Mouse (Mus musculus) limb, embryonic 11.5 days (tissue): ENCODE measurements around the gene Gfra1. TPM values are rescaled to one million over a fixed set of nuclear protein-coding genes. Genes with fewer than 3 reads are reported as not detected.

Experiments used
- ATAC-seq: fragments of 200-750 bp; cut with Nextera tagmentation; 2 replicates; pipeline ENCODE4 v1.8.0; 2017; ENCODE audit warnings: low read depth; ENCODE audit not compliant: insufficient number of reproducible peaks, low FRiP score, low TSS enrichment
- DNase-seq: peaks from one replicate; pipeline ENCODE4 v3.0.0-alpha.2; 2015; ENCODE audit warnings: low spot score
- H3K27ac ChIP-seq: fragments of 300-500 bp; sonication (generic); replicated peaks from 2 replicates; pipeline ENCODE4 v1.5.1; 2014; ENCODE audit warnings: low read depth, mild to moderate bottlenecking, low read length
- H3K27me3 ChIP-seq: fragments of 300-500 bp; sonication (generic); 2 replicates; pipeline ENCODE4 v1.6.1; 2014; ENCODE audit warnings: mild to moderate bottlenecking, low read length, mixed read lengths; ENCODE audit not compliant: control insufficient read depth, insufficient read depth
- H3K36me3 ChIP-seq: fragments of 300-500 bp; sonication (generic); 2 replicates; pipeline ENCODE4 v1.6.1; 2014; ENCODE audit warnings: mild to moderate bottlenecking, low read length, moderate library complexity, mixed read lengths; ENCODE audit not compliant: control insufficient read depth, insufficient read depth
- H3K4me1 ChIP-seq: fragments of 300-500 bp; sonication (generic); 2 replicates; pipeline ENCODE4 v1.6.1; 2014; ENCODE audit warnings: low read length, mixed read lengths; ENCODE audit not compliant: control insufficient read depth, insufficient read depth
- H3K4me2 ChIP-seq: fragments of 300-500 bp; sonication (generic); 2 replicates; pipeline ENCODE4 v1.6.1; 2014; ENCODE audit warnings: low read depth, mild to moderate bottlenecking, moderate library complexity; ENCODE audit not compliant: severe bottlenecking
- H3K4me3 ChIP-seq: fragments of 300-500 bp; sonication (generic); 2 replicates; pipeline ENCODE4 v1.5.1; 2014; ENCODE audit warnings: low read depth, low read length
- H3K9ac ChIP-seq: fragments of 300-500 bp; sonication (generic); 2 replicates; pipeline ENCODE4 v1.6.1; 2014; ENCODE audit warnings: mild to moderate bottlenecking, low read length
- H3K9me3 ChIP-seq: fragments of 300-500 bp; sonication (generic); 2 replicates; pipeline ENCODE4 v1.6.1; 2016; ENCODE audit warnings: low read length; ENCODE audit not compliant: control insufficient read depth
- WGBS: fragments of 180-500 bp; shearing (Covaris S2); extraction: QIAGEN DNeasy Blood & Tissue Kit; methylation state at CpG from one replicate; pipeline ENCODE4 v1.1.7; 2014; 5-methylcytosine and 5-hydroxymethylcytosine counted together
- polyA plus RNA-seq: library from polyadenylated mRNA; unstranded; fragments of >200 nt; fragmentation: Nextera tagmentation; extraction: Ambion mirVana; gene quantifications from 2 replicates; pipeline ENCODE4 v1.2.1, GENCODE M21; 2014

The Gfra1 gene
- polyA plus RNA-seq, 1 experiment from 2014 or later, result 5.6 TPM

DNA sequence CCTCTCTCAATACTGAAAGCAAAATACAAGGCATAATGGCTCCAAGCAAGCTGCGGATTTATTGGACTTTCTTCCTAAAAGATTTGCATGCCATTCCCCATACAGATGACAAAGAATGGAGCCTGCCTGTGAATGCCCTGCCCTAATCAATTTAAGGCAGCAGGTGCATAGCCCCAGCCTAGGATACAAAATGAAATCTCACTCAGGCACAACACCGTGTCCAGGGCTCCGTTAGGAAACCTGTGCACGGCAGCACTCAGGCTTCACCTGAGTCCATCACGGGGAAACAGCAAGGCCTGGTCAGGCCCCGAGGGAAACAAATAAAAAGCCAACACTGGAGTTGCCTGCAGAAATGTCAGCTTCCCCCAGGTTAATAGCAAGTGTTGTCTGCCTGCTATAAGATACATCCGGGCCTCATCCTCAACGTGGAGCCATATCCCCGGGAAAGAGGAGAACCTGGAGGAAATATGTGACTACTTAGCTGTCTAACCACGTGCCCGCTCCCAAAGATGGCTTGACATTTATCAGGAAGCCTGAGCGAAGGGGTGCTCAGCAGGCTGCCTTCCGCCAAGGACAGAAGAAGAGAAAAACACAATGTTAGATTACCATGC lies 102.3 kb downstream of the Gfra1 start:
- no peaks in the 10 kb centered on the region for H3K27me3 ChIP-seq
- no peaks in the 10 kb centered on the region for H3K9me3 ChIP-seq

DNA sequence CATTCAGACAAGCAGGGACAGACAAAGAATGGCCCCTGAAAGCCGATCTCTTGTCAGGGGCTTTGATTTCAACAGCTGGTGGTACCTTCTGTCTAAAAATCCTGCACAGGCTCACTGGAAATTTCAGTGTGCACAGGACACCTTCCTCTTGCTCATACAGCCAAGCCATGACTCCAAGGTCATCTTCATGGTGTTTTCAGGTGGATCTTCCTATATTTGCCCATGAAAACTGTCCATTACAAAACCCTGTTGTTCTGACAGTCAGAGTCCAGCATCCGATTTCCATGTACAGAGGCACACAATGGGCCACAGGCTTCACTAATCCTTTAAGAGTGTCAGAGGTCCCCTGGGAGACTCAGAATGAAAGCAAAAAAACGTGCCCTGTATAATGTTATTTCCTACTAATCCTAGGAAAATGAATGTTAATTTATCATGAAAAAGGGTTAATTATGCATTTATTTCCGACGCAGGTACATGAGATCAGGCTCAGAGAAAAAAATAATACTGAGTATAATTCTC lies 105.8 kb downstream of the Gfra1 start:
- no peak for ATAC-seq
- H3K4me1 ChIP-seq, result peaks cover 17% of the 10 kb centered on the region
- H3K27ac ChIP-seq, result no peak overlapping the region
- no peaks in the 10 kb centered on the region for H3K27me3 ChIP-seq
- no peak overlapping the region for H3K4me2 ChIP-seq
- no peak for DNase-seq
- H3K4me3 ChIP-seq, result no peak overlapping the region
- no peak overlapping the region for H3K9ac ChIP-seq
- H3K36me3 ChIP-seq, result no peaks in the 10 kb centered on the region
- 62% methylated on average over 5 of the region's 5 CpGs for WGBS
- H3K9me3 ChIP-seq, result no peaks in the 10 kb centered on the region

More for the DNA sequence above, 102.3 kb downstream of the Gfra1 start:
- H3K4me2 ChIP-seq, result no peak overlapping the region
- no peak overlapping the region for H3K4me3 ChIP-seq
- no peaks in the 10 kb centered on the region for H3K36me3 ChIP-seq
- H3K27ac ChIP-seq, result peak overlapping the region; percentile 42; the same call in 1 of the 2 replicates
- ATAC-seq (no peak), DNase-seq (no peak)
- WGBS, result 67% methylated on average over 13 of the region's 13 CpGs
- H3K4me1 ChIP-seq, result peaks cover 20% of the 10 kb centered on the region
- H3K9ac ChIP-seq, result no peak overlapping the region

DNA sequence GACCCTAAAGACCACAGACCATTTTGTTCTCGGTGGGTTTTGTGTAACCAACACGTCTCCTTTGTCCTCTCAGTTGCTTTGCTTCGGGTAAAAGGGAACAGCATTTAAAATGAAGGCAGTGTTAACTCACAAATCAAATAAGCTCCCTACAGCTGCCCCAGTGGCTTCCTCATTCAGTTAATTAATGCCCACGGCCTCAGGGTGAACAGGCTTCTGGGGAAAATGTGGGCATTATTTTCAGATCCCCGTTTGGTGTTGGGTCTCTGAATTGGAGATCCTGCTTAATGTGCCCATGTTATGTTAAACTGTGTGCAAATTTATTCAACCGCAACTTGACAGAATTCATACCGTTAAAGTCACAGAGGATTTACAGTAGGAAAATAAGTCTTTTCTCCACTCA lies 110.6 kb downstream of the Gfra1 start:
- no peak overlapping the region for H3K9ac ChIP-seq
- ATAC-seq (no peak), DNase-seq (no peak)
- H3K4me2 ChIP-seq, result no peak overlapping the region
- H3K36me3 ChIP-seq, result no peaks in the 10 kb centered on the region
- H3K9me3 ChIP-seq, result no peaks in the 10 kb centered on the region
- H3K27me3 ChIP-seq, result no peaks in the 10 kb centered on the region
- H3K27ac ChIP-seq, result no peak overlapping the region
- 0 out of 2 replicates have a peak, but pooled peaks cover 2% of the 10 kb centered on the region for H3K4me1 ChIP-seq
- 59% methylated on average over 7 of the region's 7 CpGs for WGBS
- H3K4me3 ChIP-seq, result no peak overlapping the region

DNA sequence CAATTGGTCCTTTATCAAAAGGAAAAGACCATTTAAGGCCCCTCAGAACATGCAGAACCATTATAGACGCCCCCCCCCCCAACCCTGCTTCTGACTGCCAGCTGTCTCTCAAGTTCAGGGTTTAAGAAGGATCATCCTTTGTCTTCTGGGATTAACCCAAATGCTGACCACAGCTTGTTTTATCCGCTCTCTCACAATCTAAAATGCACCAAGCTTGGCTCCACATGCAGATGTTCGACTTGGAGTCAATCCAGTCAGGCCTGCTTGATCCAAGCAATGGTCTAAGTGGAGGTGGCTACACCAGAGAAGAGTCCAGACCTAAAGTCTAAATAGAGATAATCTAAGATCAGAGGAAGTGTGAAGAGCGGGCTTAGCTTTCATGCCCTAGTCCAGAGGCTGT lies 114.4 kb downstream of the Gfra1 start:
- ATAC-seq (no peak), DNase-seq (no peak)
- Histone ChIP-seq H3K36me3 (no peaks in the 10 kb centered on the region), H3K4me1 (0 out of 2 replicates have a peak, but pooled peaks cover 2% of the 10 kb centered on the region), H3K4me2 (no peak overlapping the region), H3K27ac (no peak overlapping the region), H3K27me3 (no peaks in the 10 kb centered on the region), H3K9ac (no peak overlapping the region), H3K9me3 (no peaks in the 10 kb centered on the region), H3K4me3 (no peak overlapping the region)
- 89% methylated on average over 4 of the region's 4 CpGs for WGBS

DNA sequence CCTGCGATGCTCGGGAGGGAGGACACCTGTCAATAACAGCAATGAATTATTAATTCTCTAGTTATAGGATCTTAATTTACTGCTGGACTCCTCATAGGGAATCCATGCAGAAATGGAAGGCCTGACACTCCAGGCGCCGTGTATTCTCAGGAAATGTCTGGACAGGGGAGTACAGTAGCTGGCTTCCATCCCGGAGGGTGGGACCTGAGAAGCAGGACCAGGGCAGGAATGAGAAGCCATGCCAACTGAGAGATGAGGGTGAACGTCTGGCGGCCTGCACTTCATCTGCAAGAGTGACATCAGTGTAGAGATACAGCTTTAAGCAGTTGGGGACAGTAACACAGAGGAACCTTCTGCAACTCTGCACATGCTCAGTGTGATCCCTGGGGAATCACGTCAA lies 115.5 kb downstream of the Gfra1 start:
- 89% methylated on average over 8 of the region's 8 CpGs for WGBS
- DNase-seq (no peak), ATAC-seq (no peak)
- H3K4me3 ChIP-seq, result no peak overlapping the region
- H3K36me3 ChIP-seq, result no peaks in the 10 kb centered on the region
- H3K4me1 ChIP-seq, result 0 out of 2 replicates have a peak, but pooled peaks cover 5% of the 10 kb centered on the region
- H3K27ac ChIP-seq, result no peak overlapping the region
- no peak overlapping the region for H3K4me2 ChIP-seq
- no peaks in the 10 kb centered on the region for H3K9me3 ChIP-seq
- H3K27me3 ChIP-seq, result no peaks in the 10 kb centered on the region
- H3K9ac ChIP-seq, result no peak overlapping the region

DNA sequence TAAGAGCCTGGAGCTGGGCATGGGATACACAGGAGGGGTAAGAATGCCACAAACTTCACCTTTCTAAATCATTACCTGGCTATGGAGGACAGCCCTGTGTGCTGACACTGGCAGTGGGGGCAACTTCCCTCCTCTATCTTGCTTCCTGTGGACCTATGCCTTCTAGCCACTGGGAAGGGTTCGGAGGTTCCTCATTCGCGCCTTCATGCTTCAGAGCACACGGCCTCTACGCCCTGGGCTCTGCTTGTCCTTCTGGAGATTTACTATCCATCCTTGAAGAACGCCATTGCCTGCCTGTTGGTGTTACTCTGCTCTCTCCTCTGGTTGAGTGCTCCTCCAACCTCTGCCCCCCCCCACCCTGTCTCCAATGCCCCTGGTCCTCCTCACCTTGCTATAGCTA lies 118.9 kb downstream of the Gfra1 start:
- WGBS, result 71% methylated on average over 6 of the region's 6 CpGs
- H3K4me3 ChIP-seq, result no peak overlapping the region
- no peak for ATAC-seq
- H3K4me2 ChIP-seq, result no peak overlapping the region
- H3K4me1 ChIP-seq, result 0 out of 2 replicates have a peak, but pooled peaks cover 3% of the 10 kb centered on the region
- H3K9me3 ChIP-seq, result no peaks in the 10 kb centered on the region
- DNase-seq, result no peak
- no peaks in the 10 kb centered on the region for H3K36me3 ChIP-seq
- H3K9ac ChIP-seq, result no peak overlapping the region
- no peaks in the 10 kb centered on the region for H3K27me3 ChIP-seq
- no peak overlapping the region for H3K27ac ChIP-seq

DNA sequence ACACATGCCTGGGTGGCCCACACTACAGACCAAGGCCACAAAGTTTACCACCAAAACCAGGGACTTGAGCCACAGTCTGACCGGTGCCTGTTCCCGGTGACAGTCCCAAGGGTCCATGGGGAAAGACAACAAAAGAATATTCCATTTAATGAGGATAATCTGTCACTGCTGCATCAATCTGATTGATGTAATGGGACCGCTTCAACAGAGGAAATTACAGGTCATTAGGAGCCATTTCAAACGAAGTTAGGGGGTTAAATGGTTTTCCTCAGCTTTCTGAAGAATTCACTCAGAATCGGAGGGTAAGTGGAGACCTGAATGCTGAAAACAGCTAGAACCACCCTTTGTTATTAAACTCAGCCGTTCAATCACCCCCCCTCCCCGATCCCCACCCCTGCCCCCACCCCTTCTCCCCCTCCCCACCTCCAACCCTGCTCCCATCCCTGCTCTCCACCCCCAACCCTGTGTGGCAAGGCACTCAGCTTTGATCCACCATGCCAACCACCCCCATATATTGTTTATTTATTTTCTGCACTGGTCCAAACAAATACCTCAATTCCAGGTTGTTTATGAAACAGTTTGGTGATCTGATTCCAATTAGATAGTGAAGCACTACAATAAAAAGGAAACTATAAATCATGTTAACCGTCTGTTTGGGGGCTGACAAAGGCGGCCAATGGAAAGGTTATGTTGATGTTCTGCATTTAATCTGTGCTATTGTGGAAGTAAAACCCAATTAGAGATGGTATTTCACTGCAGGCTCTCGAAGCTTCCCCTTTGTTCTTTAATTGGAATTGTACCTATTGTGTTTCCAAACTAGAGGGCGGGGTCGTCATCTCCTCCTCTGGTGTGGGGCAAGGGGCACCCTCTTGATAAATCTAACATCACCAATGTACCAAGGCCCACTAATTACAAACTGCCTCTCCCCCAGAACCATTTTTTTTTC lies 119.9 kb downstream of the Gfra1 start:
- 0 out of 2 replicates have a peak, but pooled peaks cover 3% of the 10 kb centered on the region for H3K4me1 ChIP-seq
- WGBS, result 13% methylated on average over 12 of the region's 12 CpGs
- H3K4me2 ChIP-seq, result no peak overlapping the region
- no peaks in the 10 kb centered on the region for H3K36me3 ChIP-seq
- ATAC-seq, result no peak
- H3K27me3 ChIP-seq, result no peaks in the 10 kb centered on the region
- DNase-seq, result peak; percentile 39
- no peak overlapping the region for H3K9ac ChIP-seq
- H3K27ac ChIP-seq, result no peak overlapping the region
- H3K9me3 ChIP-seq, result no peaks in the 10 kb centered on the region
- no peak overlapping the region for H3K4me3 ChIP-seq

DNA sequence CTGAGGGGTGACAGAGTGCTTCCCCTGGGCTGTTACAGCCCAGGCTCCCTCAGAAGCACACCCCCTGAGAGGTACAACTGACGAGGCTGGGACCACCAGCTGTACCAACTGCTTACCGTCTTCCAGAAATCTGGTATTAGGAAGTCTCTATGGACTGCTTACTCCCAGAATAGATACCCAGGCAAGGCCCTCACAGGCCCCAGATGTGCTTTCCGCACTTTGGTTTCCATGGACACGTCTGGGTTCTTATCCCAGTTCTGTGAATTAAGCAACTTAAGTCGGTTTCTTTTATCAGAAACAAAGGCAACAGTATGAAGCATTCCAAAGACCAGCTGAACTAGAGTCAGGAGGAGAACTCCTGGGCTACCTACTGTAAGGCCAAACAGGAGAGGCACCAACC lies 126.4 kb downstream of the Gfra1 start:
- WGBS, result 60% methylated on average over 5 of the region's 5 CpGs
- Histone ChIP-seq H3K4me3 (no peak overlapping the region), H3K27me3 (no peaks in the 10 kb centered on the region), H3K4me2 (no peak overlapping the region), H3K36me3 (no peaks in the 10 kb centered on the region), H3K27ac (no peak overlapping the region), H3K9ac (no peak overlapping the region), H3K9me3 (no peaks in the 10 kb centered on the region), H3K4me1 (no peaks in the 10 kb centered on the region)
- DNase-seq, result no peak
- ATAC-seq, result no peak
